8 mouse cellular contexts compared by ENCODE assay signal in genomic region chr6:86157253-86158234, GRCm38 (mm10). TPM values are rescaled to one million over a fixed set of nuclear protein-coding genes. Genes with fewer than 3 reads are reported as not detected.
DNase-seq lines count a peak whose midpoint lies in the region; ATAC-seq lines count a peak whose summit lies in the region.

No protein-coding gene starts in this region.

- no peaks in the 10 kb centered on the region; the same call in 1 of the 2 replicates for H3K27me3 ChIP-seq in hindbrain, embryonic 12.5 days

- WGBS in hindbrain, embryonic 12.5 days = 71% methylated on average over 17 of the region's 17 CpGs

- no peak overlapping the region for H3K27ac ChIP-seq in hindbrain, embryonic 12.5 days

- no peak overlapping the region for H3K4me3 ChIP-seq in hindbrain, embryonic 12.5 days

- H3K4me1 ChIP-seq in hindbrain, embryonic 12.5 days = 0 out of 2 replicates have a peak, but pooled peaks cover 4% of the 10 kb centered on the region

- DNase-seq in gastrocnemius, postnatal 14 days = peak; percentile 47
- DNase-seq in gastrocnemius, adult 18-20 months (ENCODE audit: low spot score) = no peak
- peak; percentile 74 for DNase-seq in 3T3-L1 (ENCODE audit: low read depth, low spot score)
- DNase-seq in adrenal gland, postnatal 25 days = peak; percentile 53
- peak; percentile 25 to 60 for DNase-seq in kidney, postnatal 36 days
- DNase-seq in testis, postnatal 14 days (ENCODE audit: low spot score) = peak; percentile 15
- DNase-seq in T-cell, adult 2 months (ENCODE audit: low spot score) = no peak

- intact Hi-C loops in gastrocnemius, postnatal 14 days (cut with DNase I; ENCODE audit: low total_unique reads) = no loop called here

- H3K36me3 ChIP-seq in hindbrain, embryonic 12.5 days = no peaks in the 10 kb centered on the region

- H3K9ac ChIP-seq in hindbrain, embryonic 12.5 days = no peak overlapping the region

- H3K4me2 ChIP-seq in hindbrain, embryonic 12.5 days (replicated peaks) = no peak overlapping the region

- ATAC-seq in hindbrain, embryonic 12.5 days (ENCODE audit: low FRiP score) = no peak

- H3K9me3 ChIP-seq in hindbrain, embryonic 12.5 days (replicated peaks) = no peaks in the 10 kb centered on the region

RNA-seq across cellular contexts. Expression of gene Tgfa, which starts 37.5 kb away (rescaled TPM):
- total RNA-seq in gastrocnemius, postnatal 14 days (2021) = under 1 TPM; 0.27 to 0.47 TPM
- total RNA-seq in gastrocnemius, adult 18-20 months (2021) = under 1 TPM; 0.27 to 0.36 TPM
- 16.8 and 22.4 TPM in 2 replicates for total RNA-seq in adrenal gland, postnatal 25 days (2021)
- 4.0 and 4.7 TPM in 2 replicates for polyA plus RNA-seq in hindbrain, embryonic 12.5 days (2016; fragmentation: Nextera tagmentation; extraction: Ambion mirVana)

Comparison
In these comparisons a context has a peak if more than half of its experiments do, and no peak if none do; other contexts are left out.
1. DNase-seq: peak in gastrocnemius, postnatal 14 days (single experiment), 3T3-L1 (single experiment), adrenal gland, postnatal 25 days (single experiment), kidney, postnatal 36 days (2 of 2) and testis, postnatal 14 days (single experiment); none in gastrocnemius, adult 18-20 months (single experiment) and T-cell, adult 2 months (single experiment).
2. RNA of gene Tgfa, which starts 37.5 kb away (total RNA-seq): 16.8 to 22.4 TPM in adrenal gland, postnatal 25 days; 0.27 to 0.47 TPM in gastrocnemius, postnatal 14 days and 0.27 to 0.36 TPM in gastrocnemius, adult 18-20 months; every median in the first group is over 10 times any median in the second.